Mouse (Mus musculus) ES-E14 (cell line): Measurements from ENCODE around the gene Yeats2. TPM values are rescaled to one million over a fixed set of nuclear protein-coding genes. Genes with fewer than 3 reads are reported as not detected.

ENCODE experiments used
- DNase-seq: peaks from one replicate; pipeline ENCODE4 v3.0.0-alpha.2; 2013; ENCODE audit warnings: low read depth, low spot score
- H3K27ac ChIP-seq: 2 replicates; pipeline ENCODE4 v1.5.1; 2012; ENCODE audit warnings: low read depth, mild to moderate bottlenecking, low read length, moderate library complexity, mixed read lengths; ENCODE audit not compliant: poor library complexity, insufficient read depth, severe bottlenecking
- H3K36me3 ChIP-seq: 2 replicates; pipeline ENCODE4 v1.6.1; 2012; ENCODE audit warnings: mild to moderate bottlenecking, low read length, moderate library complexity, mixed read lengths; ENCODE audit not compliant: control insufficient read depth, poor library complexity, insufficient read depth, severe bottlenecking
- H3K4me1 ChIP-seq, 2 experiments: fragments of 150-350 bp in 1 of 2; sonication (generic) in 1 of 2; 2 replicates each; pipeline ENCODE4 v1.6.1; 2012; ENCODE audit warnings: low read length in 2 of 2, mild to moderate bottlenecking in 1 of 2, mixed read lengths in 1 of 2; ENCODE audit not compliant: control insufficient read depth in 2 of 2, insufficient read depth in 2 of 2, poor library complexity in 1 of 2
- H3K4me3 ChIP-seq, 2 experiments: fragments of 150-350 bp in 1 of 2; sonication (generic) in 1 of 2; 2 replicates each; pipeline ENCODE4 v1.5.1; 2012; ENCODE audit warnings: low read length in 2 of 2, low read depth in 1 of 2, mild to moderate bottlenecking in 1 of 2, mixed read lengths in 1 of 2; ENCODE audit not compliant: insufficient read depth in 1 of 2, poor library complexity in 1 of 2, severe bottlenecking in 1 of 2
- H3K9ac ChIP-seq: 2 replicates; pipeline ENCODE4 v1.6.1; 2012; ENCODE audit warnings: low read depth, mild to moderate bottlenecking, low read length, mixed read lengths; ENCODE audit not compliant: poor library complexity, insufficient read depth, severe bottlenecking
- H3K9me3 ChIP-seq: fragments of 150-350 bp; sonication (generic); 2 replicates; pipeline ENCODE4 v1.6.1; 2012; ENCODE audit warnings: low read depth, mild to moderate bottlenecking, low read length; ENCODE audit not compliant: control insufficient read depth, insufficient read depth
- CHD2 ChIP-seq: IDR thresholded peaks from 2 replicates; pipeline ENCODE4 v1.6.1; 2014; ENCODE audit warnings: mild to moderate bottlenecking, low read depth, low read length, inconsistent platforms
- HCFC1 ChIP-seq: IDR thresholded peaks from 2 replicates; pipeline ENCODE4 v1.6.1; 2012; ENCODE audit warnings: low read length, inconsistent platforms, borderline replicate concordance; ENCODE audit not compliant: insufficient read depth
- MAFK ChIP-seq: IDR thresholded peaks from 2 replicates; pipeline ENCODE4 v1.6.1; 2014; ENCODE audit warnings: mild to moderate bottlenecking, low read depth, low read length, inconsistent platforms; ENCODE audit not compliant: insufficient read depth
- ZC3H11A ChIP-seq: IDR thresholded peaks from 2 replicates; pipeline ENCODE4 v1.6.1; 2012; ENCODE audit warnings: low read depth, mild to moderate bottlenecking, inconsistent platforms, low read length, borderline replicate concordance
- ZNF384 ChIP-seq: IDR thresholded peaks from 2 replicates; pipeline ENCODE4 v1.6.1; 2012; ENCODE audit warnings: low read depth, low read length, inconsistent platforms
- in situ Hi-C, 2 experiments: fragments of 600-800 bp; cut with MboI; formaldehyde crosslinking; loops; one replicate each; pipeline ENCODE4 v1.15.1; 2025; ENCODE audit warnings: low sequenced_read_pairs in 2 of 2, inconsistent platforms in 1 of 2; ENCODE audit not compliant: unreplicated experiment in 2 of 2
- total RNA-seq: library from RNA; depleted of rRNA; stranded (reverse); fragments of 300-350 nt; gene quantifications from 2 replicates; pipeline ENCODE4 v1.2.3, GENCODE M21; 2012

Yeats2 gene
- total RNA-seq, 1 experiment: 52.1 TPM

- no peak overlapping the region for H3K27ac ChIP-seq
- DNase-seq: no peak
- no peak overlapping the region for H3K9ac ChIP-seq
- peaks cover 19% of the 10 kb centered on the region for H3K36me3 ChIP-seq
- peak; percentile 81 for TF ChIP-seq MAFK
- TF ChIP-seq ZC3H11A: no peak
- in situ Hi-C loops: no loop called here
- no peak overlapping the region for H3K4me3 ChIP-seq
- H3K4me1 ChIP-seq: peaks cover 2 to 7% of the 10 kb centered on the region in 2 experiments; a peak in 1 of 4 replicates
- no peaks in the 10 kb centered on the region for H3K9me3 ChIP-seq
Measured at GRCm38 (mm10) chr16:20199501-20200201, 58.8 kb downstream of the Yeats2 start.

- Histone ChIP-seq H3K36me3 (peaks cover 45% of the 10 kb centered on the region), H3K9me3 (no peaks in the 10 kb centered on the region), H3K27ac (no peak overlapping the region), H3K4me3 (no peak overlapping the region), H3K9ac (no peak overlapping the region), H3K4me1 (no peaks in the 10 kb centered on the region)
- no peak for TF ChIP-seq CHD2
- TF ChIP-seq HCFC1: no peak
- no peak for TF ChIP-seq MAFK
- TF ChIP-seq ZNF384: no peak
- peak; percentile 33; the same call in 1 of the 2 replicates for TF ChIP-seq ZC3H11A
- peak; percentile 33 for DNase-seq
- in situ Hi-C loops: no loop called here
Measured at GRCm38 (mm10) chr16:20213591-20214226, 72.8 kb downstream of the Yeats2 start.

GRCm38 (mm10) chr16:20222726-20223125 lies 81.9 kb downstream of the Yeats2 start:
- TF ChIP-seq ZC3H11A (no peak), CHD2 (no peak), ZNF384 (no peak), MAFK (no peak), HCFC1 (no peak)
- in situ Hi-C loops: no loop called here
- no peak for DNase-seq
- Histone ChIP-seq H3K4me1 (peaks cover 0 to 2% of the 10 kb centered on the region in 2 experiments; a peak in 1 of 4 replicates), H3K36me3 (peaks cover 51% of the 10 kb centered on the region), H3K4me3 (no peak overlapping the region), H3K27ac (no peak overlapping the region), H3K9me3 (no peaks in the 10 kb centered on the region), H3K9ac (no peak overlapping the region)

GRCm38 (mm10) chr16:20226676-20227075 lies 85.8 kb downstream of the Yeats2 start:
- Histone ChIP-seq H3K9ac (no peak overlapping the region), H3K9me3 (no peaks in the 10 kb centered on the region), H3K36me3 (peaks cover 48% of the 10 kb centered on the region), H3K27ac (peak overlapping the region; percentile 1; the same call in 1 of the 2 replicates), H3K4me3 (no peak overlapping the region), H3K4me1 (peaks cover 0 to 2% of the 10 kb centered on the region in 2 experiments; a peak in 1 of 4 replicates)
- in situ Hi-C loops: no loop called here
- DNase-seq: no peak
- no peak for TF ChIP-seq ZNF384
- TF ChIP-seq ZC3H11A: no peak
- TF ChIP-seq HCFC1: no peak
